Mouse (Mus musculus): ENCODE results near the gene Akap6.

The Akap6 gene

DNA sequence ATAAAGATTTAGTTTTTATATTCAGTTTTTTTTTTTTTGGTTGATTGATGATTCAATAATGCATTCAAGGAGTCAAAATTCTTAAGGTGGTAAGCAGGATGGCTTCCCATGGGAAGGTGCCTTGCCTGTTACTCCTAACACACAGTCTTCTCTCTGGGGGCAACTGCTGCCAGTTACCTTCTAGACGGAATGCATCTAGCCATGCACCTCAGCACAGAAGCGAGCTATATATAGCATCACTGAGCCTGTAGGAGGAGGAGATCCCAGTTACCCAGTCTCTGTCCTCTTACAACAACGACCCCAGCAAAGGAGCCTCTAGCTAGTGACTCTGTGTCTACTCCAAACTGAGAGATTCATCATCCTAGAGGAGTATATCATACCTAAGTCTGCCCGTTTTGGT is 150.1 kb downstream of the Akap6 start:
- DNase-seq: no peak

- DNase-seq: no peak
These were observed 151.3 kb downstream of the Akap6 start for GRCm38 (mm10) chr12:52850332-52851036.

DNA sequence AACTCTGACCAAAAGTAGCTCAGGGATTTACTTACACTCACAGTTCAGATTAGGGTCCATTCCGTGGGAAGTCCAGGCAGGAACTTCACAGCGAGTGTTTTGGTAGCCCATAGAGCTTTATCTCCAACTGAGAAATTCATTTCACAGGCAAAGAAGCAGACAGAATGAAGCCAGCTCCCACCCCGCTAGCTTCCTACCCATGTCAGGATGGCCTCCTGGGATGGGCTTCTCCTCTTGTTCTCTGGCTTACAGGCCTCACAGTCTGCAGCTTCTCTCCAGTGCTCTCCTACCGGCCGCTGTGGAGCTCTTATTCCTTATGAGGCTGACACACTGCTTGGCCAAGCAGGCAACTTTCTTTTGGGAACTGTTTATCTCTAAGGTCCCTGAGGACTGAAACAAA is 152.0 kb downstream of the Akap6 start:
- DNase-seq: no peak

DNA sequence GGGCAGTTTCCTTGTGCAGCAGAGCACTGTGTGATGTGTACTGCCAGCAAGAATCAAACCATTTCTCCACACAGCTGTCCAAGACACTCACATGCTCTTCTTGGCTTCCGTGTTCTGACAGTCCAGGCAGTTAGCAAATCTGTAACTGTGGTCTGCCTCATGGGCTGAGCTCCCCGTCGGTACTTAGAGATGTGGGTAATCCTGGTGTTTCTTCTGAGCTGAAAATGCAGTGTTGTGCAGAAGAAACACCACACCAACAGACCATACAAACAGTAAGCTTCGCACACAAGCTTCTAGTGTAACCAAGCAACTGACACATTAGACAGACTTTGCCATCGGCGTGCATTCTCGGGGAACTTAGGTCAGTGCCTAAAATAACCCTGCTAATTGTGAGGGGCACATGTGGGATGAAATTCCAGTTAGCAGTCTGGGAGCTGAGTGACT is 155.1 kb downstream of the Akap6 start:
- no peak for DNase-seq

DNA sequence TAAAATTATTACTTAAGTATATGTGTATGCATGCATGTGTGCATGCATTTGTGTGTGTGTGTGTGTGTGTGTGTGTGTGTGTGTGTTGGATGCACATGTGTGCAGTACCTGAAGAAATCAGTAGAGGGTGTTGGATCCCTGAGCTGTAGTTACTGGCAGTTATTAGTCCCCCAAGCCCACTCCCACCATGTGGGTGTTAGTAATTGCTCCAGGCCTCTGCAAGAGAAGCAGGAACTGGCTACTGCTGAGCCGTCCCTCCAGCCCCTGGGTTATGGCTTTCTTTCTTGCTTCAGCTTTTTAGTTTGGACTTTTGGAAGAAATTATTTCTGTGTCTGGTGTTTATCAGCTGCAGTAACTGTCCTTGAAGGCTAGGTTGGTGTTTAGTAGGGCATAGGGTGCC is 156.9 kb downstream of the Akap6 start:
- DNase-seq: no peak

- DNase-seq: no peak
These were observed 158.1 kb downstream of the Akap6 start for GRCm38 (mm10) chr12:52857306-52857705.

- DNase-seq: no peak
These were observed 162.7 kb downstream of the Akap6 start for GRCm38 (mm10) chr12:52861922-52862321.

- DNase-seq: peak; percentile 19 to 25
These were observed 168.9 kb downstream of the Akap6 start for GRCm38 (mm10) chr12:52868000-52868624.

DNA sequence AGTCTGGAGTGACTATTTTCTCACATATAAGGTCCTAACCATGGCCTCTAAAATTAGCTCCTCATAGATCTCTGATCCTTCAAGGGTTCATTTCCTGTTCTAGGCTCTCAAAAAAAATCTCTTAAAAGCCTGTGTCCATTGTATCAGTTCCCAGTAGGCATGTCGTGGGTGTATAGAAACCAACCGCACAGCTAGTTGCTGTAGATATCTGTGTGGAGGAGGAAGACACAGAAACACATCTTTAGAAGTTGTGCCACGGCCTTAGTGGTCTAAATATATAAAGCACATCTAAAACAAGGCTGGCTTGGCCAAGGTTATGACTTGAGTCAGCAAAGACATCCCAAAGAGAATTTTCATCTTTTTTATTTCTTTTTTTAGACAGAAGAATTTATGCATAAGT is 172.4 kb downstream of the Akap6 start:
- no peak for DNase-seq

DNA sequence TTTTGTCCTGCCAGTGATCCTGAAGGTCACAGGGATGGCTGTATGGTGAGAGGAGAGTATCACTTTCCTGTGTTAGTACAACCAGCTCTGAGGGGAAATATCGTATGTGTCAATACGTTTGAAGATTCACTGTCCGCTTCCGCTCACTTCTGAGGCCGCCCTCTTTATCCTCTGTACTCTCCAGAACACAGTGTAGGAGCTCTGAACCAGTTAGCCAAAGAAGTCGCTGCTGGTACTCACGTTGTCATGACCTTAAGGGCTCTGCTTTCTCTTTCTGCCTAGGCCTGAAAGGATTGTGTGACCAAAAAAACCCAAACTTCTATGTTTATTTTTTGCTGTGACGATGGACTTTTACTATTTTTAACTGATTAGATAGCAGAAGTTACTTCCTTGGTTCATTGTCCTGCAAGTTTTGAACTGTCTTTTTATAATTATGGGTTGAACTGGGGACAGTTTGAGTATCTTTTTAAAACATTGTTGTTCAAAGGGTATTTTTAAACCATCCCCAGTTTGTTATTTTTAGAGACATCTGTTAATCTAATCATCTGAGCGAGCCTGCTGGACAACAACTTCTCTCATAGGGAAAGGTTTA is 175.2 kb downstream of the Akap6 start:
- DNase-seq: peak in 1 of 2 experiments; percentile 13

GRCm38 (mm10) chr12:52876065-52876464 is 176.9 kb downstream of the Akap6 start:
- DNase-seq: no peak

GRCm38 (mm10) chr12:52876978-52877769 is 178.0 kb downstream of the Akap6 start:
- no peak for DNase-seq

DNA sequence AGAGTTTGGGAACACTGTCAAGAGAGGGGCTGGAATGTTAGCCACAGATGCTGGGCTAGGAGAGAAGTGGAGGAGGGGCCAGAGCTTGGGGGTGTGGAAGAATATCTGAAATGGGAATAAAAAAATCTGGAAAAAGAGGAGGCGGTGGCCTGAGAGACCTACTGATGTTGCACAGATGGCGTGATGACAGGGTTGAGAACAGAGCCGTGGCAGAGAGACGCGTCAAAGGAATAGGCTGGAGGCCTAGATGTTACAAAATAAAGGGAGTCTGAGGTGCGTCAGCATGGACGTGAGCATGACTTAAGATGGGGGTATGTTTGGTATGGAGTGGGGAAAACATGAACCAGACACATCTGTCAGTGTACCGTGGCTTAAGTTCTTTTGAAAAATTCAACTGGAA is 180.1 kb downstream of the Akap6 start:
- no peak for DNase-seq

GRCm38 (mm10) chr12:52892519-52892918 is 193.3 kb downstream of the Akap6 start:
- DNase-seq: no peak

DNA sequence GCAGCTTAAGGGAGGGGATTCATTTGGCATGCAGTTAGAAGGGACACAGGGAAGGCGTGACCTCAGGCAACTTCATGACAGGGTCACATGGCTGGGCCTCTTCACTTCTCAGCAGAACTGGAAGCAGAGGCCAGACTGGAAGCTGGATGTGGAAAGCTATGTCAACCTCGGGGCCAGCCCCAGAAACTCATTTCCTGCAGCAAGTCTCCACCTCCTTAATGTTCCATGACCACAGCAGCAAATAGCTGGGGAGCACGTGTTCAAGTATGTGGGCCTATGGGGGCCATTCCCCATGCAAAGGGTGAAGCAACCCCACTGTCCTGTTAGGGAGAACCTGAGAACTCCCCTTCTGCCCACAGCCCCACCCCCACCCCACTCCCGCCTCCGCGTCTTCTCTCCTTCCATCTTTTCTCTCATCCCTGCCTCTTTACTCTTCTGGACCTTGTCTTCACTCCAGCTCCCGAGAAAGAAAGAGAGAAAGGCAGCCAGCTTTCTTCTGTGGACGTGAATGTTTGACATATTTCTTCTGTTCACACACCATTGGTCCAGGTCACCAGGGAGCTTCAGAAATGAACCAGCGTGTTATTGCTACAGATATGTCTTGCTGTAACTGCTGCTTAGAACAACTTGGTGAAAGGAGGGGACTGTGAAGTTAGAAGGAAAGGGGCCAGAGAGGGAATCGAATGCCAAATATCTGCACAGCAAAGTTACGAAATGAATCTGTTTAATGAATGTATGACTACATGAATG is 194.6 kb downstream of the Akap6 start:
- DNase-seq: peak in 1 of 2 experiments; percentile 8

GRCm38 (mm10) chr12:52895672-52896460 is 196.7 kb downstream of the Akap6 start:
- DNase-seq: peak; percentile 47 to 70

GRCm38 (mm10) chr12:52896785-52897184 is 197.6 kb downstream of the Akap6 start:
- DNase-seq: no peak

DNA sequence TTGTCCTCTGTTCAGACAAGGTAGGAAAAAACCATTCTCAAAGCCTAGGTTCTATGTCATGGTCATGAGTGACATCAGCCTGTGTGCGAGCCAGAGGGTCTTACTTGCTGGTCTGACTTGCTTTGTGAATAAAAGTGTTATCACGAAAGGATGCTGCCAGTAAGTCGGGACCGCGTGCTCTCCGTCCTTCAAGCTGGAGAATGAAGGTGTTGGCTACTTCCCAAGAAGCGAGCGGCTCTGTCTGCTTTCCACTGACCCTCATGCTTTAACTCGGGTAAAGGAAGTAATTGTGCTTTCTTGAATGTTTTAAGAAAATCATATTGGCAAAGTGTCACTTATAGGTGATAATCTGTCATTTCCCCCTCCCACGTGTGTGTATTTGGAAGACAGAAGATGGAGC is 198.9 kb downstream of the Akap6 start:
- DNase-seq: no peak

DNA sequence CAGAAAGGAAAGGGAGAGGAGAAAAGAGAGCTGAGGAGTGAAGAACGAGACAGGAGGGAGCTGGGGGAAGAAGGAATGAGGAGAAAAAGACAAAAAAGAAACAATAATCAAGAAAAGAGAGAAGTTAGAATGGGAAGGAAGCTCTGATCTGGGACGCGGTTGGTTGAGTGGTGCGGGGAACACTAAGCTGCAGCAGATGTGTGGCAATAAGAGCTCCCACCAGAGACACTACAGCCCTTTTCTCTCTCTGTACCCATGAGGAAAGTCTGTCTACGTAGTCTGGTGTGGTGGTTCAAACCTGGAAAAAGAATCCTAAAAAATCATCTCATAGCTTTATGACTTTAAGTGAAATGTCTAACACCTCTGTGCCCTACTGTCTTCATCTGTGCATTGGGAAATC is 204.9 kb downstream of the Akap6 start:
- no peak for DNase-seq

- DNase-seq: no peak
These were observed 209.4 kb downstream of the Akap6 start for GRCm38 (mm10) chr12:52908448-52909066.

DNA sequence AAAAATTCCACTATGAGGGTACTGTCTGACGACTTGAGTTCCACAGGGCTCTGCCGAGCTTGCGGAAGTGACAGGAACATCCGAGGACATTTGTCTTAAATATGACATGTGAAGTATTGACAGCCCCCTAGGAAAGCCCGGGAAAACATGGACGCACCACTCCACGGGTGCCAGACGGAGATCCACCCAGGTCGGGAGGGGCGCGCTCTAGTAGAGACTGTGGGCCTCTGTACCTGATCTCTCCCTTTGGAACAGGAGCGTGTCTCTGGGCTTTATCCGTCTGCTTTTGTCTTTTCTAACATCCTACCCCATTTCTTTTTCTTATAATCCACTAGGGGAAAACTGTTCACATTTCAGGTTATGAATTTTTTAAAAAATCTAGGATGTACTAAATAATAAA is 211.2 kb downstream of the Akap6 start:
- no peak for DNase-seq
